Mouse (Mus musculus) ES-E14 (cell line): ENCODE measurements around the gene Arhgap17. TPM values are rescaled to one million over a fixed set of nuclear protein-coding genes. Genes with fewer than 3 reads are reported as not detected.

Source experiments
- DNase-seq: peaks from one replicate; pipeline ENCODE4 v3.0.0-alpha.2; 2013; ENCODE audit warnings: low read depth, low spot score
- H3K27ac ChIP-seq: 2 replicates; pipeline ENCODE4 v1.5.1; 2012; ENCODE audit warnings: low read depth, mild to moderate bottlenecking, low read length, moderate library complexity, mixed read lengths; ENCODE audit not compliant: poor library complexity, insufficient read depth, severe bottlenecking
- H3K36me3 ChIP-seq: 2 replicates; pipeline ENCODE4 v1.6.1; 2012; ENCODE audit warnings: mild to moderate bottlenecking, low read length, moderate library complexity, mixed read lengths; ENCODE audit not compliant: control insufficient read depth, poor library complexity, insufficient read depth, severe bottlenecking
- H3K4me1 ChIP-seq, 2 experiments: fragments of 150-350 bp in 1 of 2; sonication (generic) in 1 of 2; 2 replicates each; pipeline ENCODE4 v1.6.1; 2012; ENCODE audit warnings: low read length in 2 of 2, mild to moderate bottlenecking in 1 of 2, mixed read lengths in 1 of 2; ENCODE audit not compliant: control insufficient read depth in 2 of 2, insufficient read depth in 2 of 2, poor library complexity in 1 of 2
- H3K4me3 ChIP-seq, 2 experiments: fragments of 150-350 bp in 1 of 2; sonication (generic) in 1 of 2; 2 replicates each; pipeline ENCODE4 v1.5.1; 2012; ENCODE audit warnings: low read length in 2 of 2, low read depth in 1 of 2, mild to moderate bottlenecking in 1 of 2, mixed read lengths in 1 of 2; ENCODE audit not compliant: insufficient read depth in 1 of 2, poor library complexity in 1 of 2, severe bottlenecking in 1 of 2
- H3K9ac ChIP-seq: 2 replicates; pipeline ENCODE4 v1.6.1; 2012; ENCODE audit warnings: low read depth, mild to moderate bottlenecking, low read length, mixed read lengths; ENCODE audit not compliant: poor library complexity, insufficient read depth, severe bottlenecking
- H3K9me3 ChIP-seq: fragments of 150-350 bp; sonication (generic); 2 replicates; pipeline ENCODE4 v1.6.1; 2012; ENCODE audit warnings: low read depth, mild to moderate bottlenecking, low read length; ENCODE audit not compliant: control insufficient read depth, insufficient read depth
- CHD2 ChIP-seq: IDR thresholded peaks from 2 replicates; pipeline ENCODE4 v1.6.1; 2014; ENCODE audit warnings: mild to moderate bottlenecking, low read depth, low read length, inconsistent platforms
- HCFC1 ChIP-seq: IDR thresholded peaks from 2 replicates; pipeline ENCODE4 v1.6.1; 2012; ENCODE audit warnings: low read length, inconsistent platforms, borderline replicate concordance; ENCODE audit not compliant: insufficient read depth
- MAFK ChIP-seq: IDR thresholded peaks from 2 replicates; pipeline ENCODE4 v1.6.1; 2014; ENCODE audit warnings: mild to moderate bottlenecking, low read depth, low read length, inconsistent platforms; ENCODE audit not compliant: insufficient read depth
- ZC3H11A ChIP-seq: IDR thresholded peaks from 2 replicates; pipeline ENCODE4 v1.6.1; 2012; ENCODE audit warnings: low read depth, mild to moderate bottlenecking, inconsistent platforms, low read length, borderline replicate concordance
- ZNF384 ChIP-seq: IDR thresholded peaks from 2 replicates; pipeline ENCODE4 v1.6.1; 2012; ENCODE audit warnings: low read depth, low read length, inconsistent platforms
- in situ Hi-C, 2 experiments: fragments of 600-800 bp; cut with MboI; formaldehyde crosslinking; loops; one replicate each; pipeline ENCODE4 v1.15.1; 2025; ENCODE audit warnings: low sequenced_read_pairs in 2 of 2, inconsistent platforms in 1 of 2; ENCODE audit not compliant: unreplicated experiment in 2 of 2
- total RNA-seq: library from RNA; depleted of rRNA; stranded (reverse); fragments of 300-350 nt; gene quantifications from 2 replicates; pipeline ENCODE4 v1.2.3, GENCODE M21; 2012

Arhgap17 gene
- total RNA-seq, 1 experiment = 9.5 TPM

- 0 out of 2 replicates have a peak, but pooled peaks cover 2% of the 10 kb centered on the region for H3K36me3 ChIP-seq
- peaks cover 0 to 2% of the 10 kb centered on the region in 2 experiments; a peak in 1 of 4 replicates for H3K4me1 ChIP-seq
- H3K27ac ChIP-seq = no peak overlapping the region
- no peak overlapping the region for H3K9ac ChIP-seq
- no peaks in the 10 kb centered on the region for H3K9me3 ChIP-seq
- DNase-seq = no peak
- in situ Hi-C loops = no loop called here
- H3K4me3 ChIP-seq = no peak overlapping the region
- no peak for TF ChIP-seq ZC3H11A
- no peak for TF ChIP-seq MAFK
- TF ChIP-seq HCFC1 = no peak
- no peak for TF ChIP-seq ZNF384
- no peak for TF ChIP-seq CHD2
Measured at GRCm38 (mm10) chr7:123359101-123359500, 10.6 kb downstream of the Arhgap17 start.

- in situ Hi-C loops = no loop called here
- DNase-seq = no peak
- H3K4me1 ChIP-seq = peaks cover 0 to 4% of the 10 kb centered on the region in 2 experiments; a peak in 1 of 4 replicates
- no peaks in the 10 kb centered on the region for H3K9me3 ChIP-seq
- H3K4me3 ChIP-seq = no peak overlapping the region
- 0 out of 2 replicates have a peak, but pooled peaks cover 2% of the 10 kb centered on the region for H3K36me3 ChIP-seq
- no peak overlapping the region for H3K27ac ChIP-seq
- H3K9ac ChIP-seq = no peak overlapping the region
- TF ChIP-seq MAFK = no peak
- TF ChIP-seq CHD2 = no peak
- no peak for TF ChIP-seq ZNF384
- no peak for TF ChIP-seq HCFC1
- no peak for TF ChIP-seq ZC3H11A
Measured at GRCm38 (mm10) chr7:123356158-123356557, 13.6 kb downstream of the Arhgap17 start.

GRCm38 (mm10) chr7:123354851-123355250 lies 14.9 kb downstream of the Arhgap17 start:
- no peaks in the 10 kb centered on the region for H3K9me3 ChIP-seq
- no peak overlapping the region for H3K27ac ChIP-seq
- no peak overlapping the region for H3K9ac ChIP-seq
- no peak for DNase-seq
- peaks cover 2 to 6% of the 10 kb centered on the region in 2 experiments; a peak in 2 of 4 replicates for H3K4me1 ChIP-seq
- in situ Hi-C loops = no loop called here
- H3K36me3 ChIP-seq = 0 out of 2 replicates have a peak, but pooled peaks cover 2% of the 10 kb centered on the region
- H3K4me3 ChIP-seq = no peak overlapping the region
- TF ChIP-seq HCFC1 = no peak
- TF ChIP-seq ZNF384 = no peak
- TF ChIP-seq MAFK = no peak
- TF ChIP-seq ZC3H11A = no peak

- H3K27ac ChIP-seq = no peak overlapping the region
- peaks cover 2 to 6% of the 10 kb centered on the region in 2 experiments; a peak in 2 of 4 replicates for H3K4me1 ChIP-seq
- no peaks in the 10 kb centered on the region for H3K9me3 ChIP-seq
- H3K9ac ChIP-seq = no peak overlapping the region
- in situ Hi-C loops = no loop called here
- no peak overlapping the region for H3K4me3 ChIP-seq
- no peak for DNase-seq
- TF ChIP-seq CHD2 (no peak), ZNF384 (no peak), ZC3H11A (no peak), MAFK (no peak), HCFC1 (no peak)
- 0 out of 2 replicates have a peak, but pooled peaks cover 2% of the 10 kb centered on the region for H3K36me3 ChIP-seq
Measured at GRCm38 (mm10) chr7:123354392-123354791, 15.3 kb downstream of the Arhgap17 start.
